Mouse (Mus musculus) embryonic stem cell, embryonic (primary cell): ENCODE data around the gene Cga.

Source experiments
- CTCF ChIA-PET, 4 experiments: fragments of 300-600 bp in 2 of 4; fragments of 350-600 bp in 2 of 4; sonication (Branson Sonifier 250); formaldehyde crosslinking; loops; one replicate each; lab custom pipeline; 2022; ENCODE audit warnings: inconsistent platforms in 2 of 4; lab: Charles Lee
- POLR2A ChIA-PET, 4 experiments: fragments of 300-600 bp in 2 of 4; fragments of 350-600 bp in 2 of 4; sonication (Branson Sonifier 250); formaldehyde crosslinking; loops; one replicate each; lab custom pipeline; 2022; ENCODE audit warnings: antibody characterized with exemption in 4 of 4, inconsistent platforms in 1 of 4; lab: Charles Lee

Cga gene

DNA sequence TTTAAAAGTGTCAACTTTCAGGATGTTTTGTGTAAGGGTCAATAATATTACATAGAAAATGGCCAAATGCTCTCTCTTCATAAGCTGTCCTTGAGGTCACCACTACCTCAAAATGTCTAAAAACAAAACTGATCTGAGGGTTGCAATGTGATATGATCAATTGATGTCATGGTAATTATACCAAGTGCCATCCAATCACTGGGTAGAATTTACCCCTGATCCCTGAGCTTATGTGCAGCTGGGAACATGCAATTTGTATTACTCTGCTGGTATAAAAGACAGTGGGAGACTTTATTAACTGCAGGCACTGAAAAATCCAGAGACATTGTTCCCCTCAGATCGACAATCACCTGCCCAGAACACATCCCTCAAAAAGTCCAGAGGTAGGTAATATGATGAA, at the start of gene Cga:
Gene Cga, plus strand, starts transcription at position 301 of the 400 bp plus-strand sequence.
- CTCF ChIA-PET = no interaction called here
- POLR2A ChIA-PET = interaction anchor here in 1 of 4 experiments (0.7 to 19.9 kb wide), 3 partner anchors 11 to 192 kb away, joined by 3 to 380 read pairs (median 19); partner anchors contain the start of gene Zfp292

DNA sequence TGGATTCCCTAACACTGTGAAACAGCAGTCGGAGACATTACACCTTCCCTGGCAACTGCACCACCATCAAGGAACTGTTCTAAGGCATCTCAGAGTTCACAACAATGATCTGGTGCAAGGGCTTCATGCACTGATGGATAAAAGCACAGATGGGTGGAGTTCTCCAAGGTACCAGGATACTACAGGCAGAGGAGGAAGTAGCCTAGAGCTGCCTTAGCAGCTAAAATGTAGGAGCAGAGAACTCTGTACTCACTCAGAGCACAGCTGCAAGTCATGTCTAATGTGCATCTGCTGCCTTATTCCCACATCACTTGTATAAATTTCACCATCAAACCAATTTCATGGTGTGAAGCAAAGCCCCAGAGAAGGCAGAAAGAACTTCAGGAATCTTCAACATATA, 49.7 kb upstream of the Cga start:
- POLR2A ChIA-PET = interaction anchor here in 2 of 4 experiments (0.6 to 5.9 kb wide), 8 partner anchors 10 to 1690 kb away, joined by 3 to 62 read pairs (median 4); partner anchors contain the start of gene Zfp292 (in 1 of the 2)
- CTCF ChIA-PET = interaction anchor here in 1 of 4 experiments (1.9 kb wide), 1 partner anchor 11 kb away, joined by 6 read pairs; no protein-coding TSS in a partner anchor

DNA sequence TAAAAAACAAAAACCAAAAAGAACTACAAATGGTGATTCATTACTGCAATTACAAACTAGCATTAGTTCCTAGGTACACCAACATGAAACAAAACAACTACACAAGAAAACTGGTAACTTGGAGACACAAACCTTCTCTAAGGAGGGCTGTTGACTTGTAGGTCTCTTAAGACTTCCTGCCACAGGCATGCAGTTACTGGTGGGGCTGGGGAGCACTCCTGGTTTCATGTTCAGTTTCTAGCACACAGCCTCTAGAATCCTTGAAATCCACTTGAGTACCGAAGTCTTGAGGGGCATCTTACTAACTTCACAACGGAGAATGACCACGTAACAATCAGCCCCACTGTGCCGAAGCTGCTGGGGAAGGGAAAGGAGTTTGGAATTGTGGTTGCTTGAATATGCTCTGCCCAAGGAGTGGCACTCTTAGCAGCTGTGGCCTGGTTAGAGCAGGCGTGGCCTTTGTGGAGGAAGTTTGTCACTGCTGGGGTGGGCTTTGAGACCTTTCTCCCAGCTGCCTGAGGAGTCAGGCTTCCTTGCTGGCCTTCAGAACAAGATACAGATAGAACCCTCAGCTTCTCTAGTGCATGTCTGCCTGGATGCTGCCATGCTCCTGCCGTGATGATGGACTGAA, 45.8 kb upstream of the Cga start:
- POLR2A ChIA-PET = interaction anchor here in 3 of 4 experiments (0.6 to 5.9 kb wide), 20 partner anchors 8 to 146 kb away, joined by 3 to 62 read pairs (median 4); partner anchors contain the start of gene Zfp292 (in 2 of the 3)
- CTCF ChIA-PET = interaction anchor here in 2 of 4 experiments (0.5 to 1.1 kb wide), 3 partner anchors 15 to 75 kb away, joined by 3 to 15 read pairs (median 3); no protein-coding TSS in a partner anchor

DNA sequence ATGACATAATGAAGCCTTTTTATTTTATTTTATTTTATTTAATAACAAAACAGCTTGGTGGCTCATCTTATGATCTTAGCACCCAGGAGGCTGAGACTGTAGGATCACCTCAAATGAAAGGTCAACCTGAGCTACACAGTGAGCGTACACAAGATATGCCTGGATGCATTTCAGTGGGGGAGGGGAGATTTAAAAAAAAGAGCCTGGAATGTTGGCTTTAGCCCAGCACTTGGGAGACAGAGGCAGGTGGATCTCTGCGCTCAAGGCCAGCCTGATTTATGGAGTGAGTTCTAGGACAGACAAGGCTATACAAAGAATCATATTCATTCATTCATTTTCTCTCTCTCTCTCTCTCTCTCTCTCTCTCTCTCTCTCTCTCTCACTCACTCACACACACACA, 43.4 kb upstream of the Cga start:
- ChIA-PET CTCF (no interaction called here), POLR2A (interaction anchor here in 3 of 4 experiments (0.6 to 2.4 kb wide), 7 partner anchors 12 to 72 kb away, joined by 3 to 6 read pairs (median 4); partner anchors contain the start of gene Smim8 (in 1 of the 3))

DNA sequence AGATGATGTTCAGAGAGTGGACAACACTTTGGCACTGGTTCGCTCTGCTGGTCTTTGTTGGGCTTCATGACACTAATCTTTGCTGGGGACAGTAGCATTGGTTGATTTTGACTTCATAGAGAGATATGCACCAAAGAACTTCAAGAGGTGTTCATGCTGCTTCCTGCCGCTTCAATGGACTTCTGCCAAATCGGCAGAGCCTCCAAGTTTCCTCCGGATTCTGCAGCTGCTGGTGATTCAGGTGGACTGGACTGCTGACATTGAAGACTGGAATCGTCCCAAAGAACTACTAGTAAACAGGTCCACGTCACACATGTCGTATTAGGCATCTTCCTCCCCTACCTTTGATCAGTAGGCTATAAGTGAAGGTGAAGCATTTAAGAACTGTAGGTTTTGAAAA, 41.5 kb upstream of the Cga start:
- CTCF ChIA-PET = no interaction called here
- POLR2A ChIA-PET = interaction anchor here in 2 of 4 experiments (0.8 to 1.5 kb wide), 6 partner anchors 10 to 75 kb away, joined by 3 to 4 read pairs (median 3); no protein-coding TSS in a partner anchor

DNA sequence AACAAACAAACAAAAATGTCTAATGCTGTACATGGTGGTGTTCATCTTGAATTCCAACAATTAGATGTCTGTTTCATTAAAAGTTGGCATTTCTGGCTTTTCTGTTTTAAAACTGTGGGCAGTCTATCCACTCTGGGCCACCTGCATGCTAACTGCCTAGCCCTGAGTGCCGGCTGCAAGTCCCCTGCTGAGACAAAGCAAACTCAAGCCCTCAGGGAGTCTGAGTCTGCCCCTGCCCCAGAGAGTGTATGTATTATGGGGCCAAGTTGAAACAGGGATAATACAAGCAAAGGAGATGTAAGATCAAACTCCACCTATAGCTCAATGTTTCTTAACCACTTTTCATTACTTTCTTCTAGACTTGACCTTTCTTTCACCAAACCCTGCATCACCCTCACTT, 37.6 kb upstream of the Cga start:
- CTCF ChIA-PET = no interaction called here
- POLR2A ChIA-PET = interaction anchor here in 1 of 4 experiments (1.1 to 9.1 kb wide), 4 partner anchors 10 to 19 kb away, joined by 4 to 62 read pairs (median 6); no protein-coding TSS in a partner anchor

DNA sequence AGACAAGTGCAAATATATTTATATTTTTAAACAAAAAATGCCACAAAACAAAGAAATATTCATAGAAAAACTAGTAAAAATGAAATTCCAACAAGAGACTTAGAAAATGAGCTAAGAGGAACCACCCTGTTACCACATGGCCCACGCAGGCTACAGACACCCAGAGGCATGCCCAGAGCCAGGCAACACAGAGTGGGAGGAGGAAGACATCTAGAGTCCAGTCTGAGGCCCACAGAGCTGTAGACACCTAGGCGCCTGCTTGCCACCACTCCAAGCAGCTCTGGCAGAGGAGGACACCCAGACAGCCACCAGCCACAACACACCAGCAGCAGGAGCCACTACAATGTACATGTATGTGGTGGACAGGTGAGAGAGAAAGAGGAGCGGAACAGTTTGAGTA, 34.7 kb upstream of the Cga start:
- ChIA-PET CTCF (interaction anchor here in 2 of 4 experiments (0.5 to 0.6 kb wide), 2 partner anchors 17 to 65 kb away, joined by 3 to 5 read pairs; no protein-coding TSS in a partner anchor), POLR2A (interaction anchor here in 3 of 4 experiments (0.6 to 9.1 kb wide), 10 partner anchors 11 to 106 kb away, joined by 3 to 66 read pairs (median 4); no protein-coding TSS in a partner anchor)

DNA sequence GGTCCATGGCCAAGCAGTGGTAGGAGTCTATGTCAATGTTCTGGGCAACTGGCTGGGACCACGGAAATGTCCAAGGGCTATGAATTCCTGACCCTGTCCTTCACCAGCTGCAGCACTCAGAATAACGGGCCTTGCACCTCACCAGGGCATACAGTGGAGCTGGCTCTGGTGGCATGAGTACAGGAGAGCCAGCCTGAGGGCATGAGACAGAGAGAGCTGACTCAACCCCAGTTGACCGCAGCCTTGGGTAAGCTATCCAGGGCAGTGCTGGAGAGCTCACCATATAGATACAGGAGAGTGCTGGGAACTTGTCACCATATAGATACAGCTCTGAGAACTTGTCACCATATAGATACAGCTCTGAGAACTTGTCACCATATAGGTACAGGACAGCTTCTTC, 34.2 kb upstream of the Cga start:
- CTCF ChIA-PET = interaction anchor here in 2 of 4 experiments (0.5 to 0.6 kb wide), 2 partner anchors 17 to 65 kb away, joined by 3 to 5 read pairs; no protein-coding TSS in a partner anchor
- POLR2A ChIA-PET = interaction anchor here in 2 of 4 experiments (0.6 to 9.1 kb wide), 11 partner anchors 11 to 52 kb away, joined by 3 to 66 read pairs (median 4); no protein-coding TSS in a partner anchor

DNA sequence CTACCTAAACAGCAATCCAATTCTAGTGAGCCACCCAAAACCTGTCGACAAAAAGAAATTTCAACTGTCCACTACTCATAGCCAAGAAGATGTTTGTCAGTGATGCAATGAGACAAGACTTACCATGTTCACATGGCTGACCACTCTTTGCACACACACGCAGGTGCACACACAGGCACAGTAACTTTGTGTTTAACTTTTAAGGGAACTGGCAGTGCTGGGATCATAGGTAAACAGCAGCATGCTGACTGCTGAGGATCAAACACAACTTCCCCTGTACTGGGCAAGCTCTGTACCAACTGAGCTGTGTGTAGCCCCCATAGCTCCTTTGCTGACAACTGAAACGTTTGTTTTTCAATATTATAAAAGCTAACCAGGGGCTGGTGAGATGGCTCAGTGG, 32.1 kb upstream of the Cga start:
- CTCF ChIA-PET = interaction anchor here in 2 of 4 experiments (0.7 to 1.5 kb wide), 4 partner anchors 8 to 61 kb away, joined by 3 to 5 read pairs (median 4); no protein-coding TSS in a partner anchor
- POLR2A ChIA-PET = interaction anchor here in 2 of 4 experiments (0.6 to 9.1 kb wide), 13 partner anchors 8 to 90 kb away, joined by 3 to 66 read pairs (median 5); partner anchors contain the start of gene Zfp292 (in 1 of the 2)

DNA sequence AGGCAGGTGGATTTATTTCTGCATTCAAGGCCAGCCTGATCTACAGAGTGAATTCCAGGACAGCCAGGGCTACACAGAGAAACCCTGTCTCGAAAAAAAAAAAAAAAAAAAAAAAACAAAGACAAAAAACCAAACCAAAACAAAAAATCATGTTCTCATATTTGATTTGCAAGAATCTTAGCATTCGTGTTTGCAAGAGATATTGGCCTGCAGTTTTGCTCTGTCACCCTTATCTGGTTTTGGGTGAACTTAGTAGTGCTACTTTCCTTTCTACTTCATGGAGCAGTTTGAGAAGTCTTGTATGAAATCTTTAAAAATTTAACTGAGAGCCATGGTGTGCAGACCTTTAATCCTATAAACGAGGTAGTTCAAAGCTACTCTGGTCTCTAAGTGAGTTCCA, 23.8 kb upstream of the Cga start:
- POLR2A ChIA-PET = interaction anchor here (0.6 to 7.8 kb wide), 11 partner anchors 9 to 312 kb away, joined by 3 to 58 read pairs (median 4); partner anchors contain the start of gene Zfp292 (in 1 of the 4)
- CTCF ChIA-PET = no interaction called here

DNA sequence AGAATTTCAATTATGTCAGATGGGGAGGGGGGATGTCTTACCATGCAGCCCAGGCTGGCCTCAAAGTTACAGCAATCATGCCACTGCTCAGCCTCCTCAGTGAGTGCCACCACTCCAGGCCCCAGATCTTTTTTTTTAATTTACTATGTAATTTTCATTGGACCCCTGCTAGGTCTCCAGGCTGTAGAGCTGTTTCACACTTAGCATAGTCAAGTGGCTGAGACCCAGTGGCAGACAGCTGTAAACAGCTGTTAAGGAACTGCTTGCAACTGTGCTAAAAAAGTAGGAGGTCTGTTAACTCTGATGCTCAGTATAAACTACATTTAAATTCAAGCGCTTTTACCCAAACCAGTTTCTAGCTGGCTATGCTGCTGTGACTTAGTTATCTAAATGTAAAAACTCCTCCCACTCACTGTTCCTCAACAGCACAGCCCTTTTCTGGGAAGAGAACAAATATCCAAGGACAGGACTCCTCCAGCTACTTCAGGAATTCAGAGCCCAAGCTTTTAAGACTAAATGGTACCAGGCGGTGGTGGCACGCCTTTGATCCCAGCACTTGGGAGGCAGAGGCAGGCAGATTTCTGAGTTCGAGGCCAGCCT, 20.6 kb upstream of the Cga start:
- CTCF ChIA-PET = interaction anchor here in 3 of 4 experiments (0.6 to 0.9 kb wide), 7 partner anchors 9 to 246 kb away, joined by 3 to 8 read pairs (median 3); partner anchors contain the start of gene Zfp292 (in 1 of the 3)

DNA sequence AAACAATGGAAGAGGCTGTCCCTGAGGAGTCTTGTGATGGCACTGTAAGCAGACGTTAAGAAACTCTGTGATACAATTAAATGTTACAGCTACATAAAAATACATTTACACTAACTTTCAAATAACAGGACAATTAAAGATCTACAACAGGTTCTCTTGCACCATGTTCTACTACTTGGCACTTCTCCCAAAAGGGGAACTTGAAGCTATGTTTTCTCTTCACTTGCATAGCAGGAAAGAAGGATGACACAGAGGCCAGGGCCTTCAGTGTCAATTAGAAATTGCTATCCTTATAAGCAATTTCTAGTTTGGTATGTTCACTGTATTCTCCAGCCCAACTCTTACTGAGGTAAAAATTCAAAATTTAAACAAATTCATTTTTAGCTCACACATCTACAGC, 19.3 kb upstream of the Cga start:
- ChIA-PET POLR2A (interaction anchor here in 2 of 4 experiments (0.5 to 7.8 kb wide), 22 partner anchors 9 to 436 kb away, joined by 3 to 80 read pairs (median 5); partner anchors contain the start of gene Zfp292 (in 2 of the 2)), CTCF (no interaction called here)

More for the DNA sequence above, 20.6 kb upstream of the Cga start:
- POLR2A ChIA-PET = interaction anchor here (0.6 to 7.8 kb wide), 40 partner anchors 8 to 261 kb away, joined by 3 to 80 read pairs (median 6); partner anchors contain the start of genes Zfp292 (in 3 of the 4) and Smim8 (in 1 of the 4)

DNA sequence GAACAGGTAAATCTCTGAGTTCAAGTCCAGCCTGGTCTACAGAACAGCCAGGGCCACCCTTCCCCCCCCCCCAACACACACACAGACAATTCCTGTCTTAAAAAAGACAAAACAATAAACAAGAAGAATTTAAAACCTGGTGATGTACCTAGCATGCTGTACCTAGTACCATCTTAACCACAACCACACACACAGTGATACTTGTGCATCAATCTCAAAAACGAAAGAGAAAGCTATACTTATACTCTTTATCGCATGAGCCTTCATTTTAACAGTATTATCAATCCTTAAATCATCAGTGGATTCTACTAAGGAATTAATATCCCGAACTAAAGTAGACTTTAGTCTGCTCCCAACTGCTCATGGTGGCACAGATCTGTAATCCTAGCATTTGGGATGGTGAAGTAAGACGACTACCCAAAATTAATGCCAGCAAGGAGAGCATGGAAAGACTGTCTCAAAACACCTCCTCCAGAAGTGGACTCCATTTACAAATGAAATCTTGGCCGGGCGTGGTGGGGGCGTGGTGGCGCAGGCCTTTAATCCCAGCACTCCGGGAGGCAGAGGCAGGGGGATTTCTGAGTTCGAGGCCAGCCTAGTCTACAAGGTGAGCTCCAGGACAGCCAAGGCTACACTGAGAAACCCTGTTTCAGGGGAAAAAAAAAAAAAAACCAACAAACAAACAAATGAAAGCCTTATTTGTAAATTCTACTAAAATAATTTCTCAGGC, 12.5 kb upstream of the Cga start:
- ChIA-PET CTCF (no interaction called here), POLR2A (interaction anchor here (0.5 to 19.9 kb wide), 17 partner anchors 7 to 79 kb away, joined by 3 to 380 read pairs (median 5); partner anchors contain the start of gene Cga (in 1 of the 4))

DNA sequence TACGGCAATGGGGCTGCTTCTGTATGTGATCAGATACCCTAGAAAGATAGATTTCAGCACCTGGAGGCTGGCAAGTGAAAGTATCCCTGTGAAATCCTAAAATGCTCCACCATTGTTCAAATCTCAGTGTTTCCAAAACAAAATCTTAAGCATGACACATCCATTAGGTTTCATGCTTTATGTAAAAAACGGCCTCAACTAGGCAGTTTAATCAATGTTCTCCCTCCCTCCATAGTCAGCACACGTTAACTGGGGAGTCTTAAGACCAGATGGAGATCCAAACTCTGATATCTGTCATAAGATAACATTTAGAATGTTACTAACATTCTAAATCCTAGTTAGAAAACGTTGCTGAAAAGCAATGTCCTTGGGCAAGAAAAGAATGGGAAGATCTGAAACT, 11.7 kb upstream of the Cga start:
- ChIA-PET POLR2A (interaction anchor here in 3 of 4 experiments (0.7 to 19.9 kb wide), 22 partner anchors 7 to 276 kb away, joined by 3 to 380 read pairs (median 5); partner anchors contain the start of genes Cga (in 1 of the 3) and Smim8 (in 1 of the 3)), CTCF (interaction anchor here in 2 of 4 experiments (0.7 to 1.1 kb wide), 2 partner anchors 9 to 48 kb away, joined by 3 to 5 read pairs; no protein-coding TSS in a partner anchor)

DNA sequence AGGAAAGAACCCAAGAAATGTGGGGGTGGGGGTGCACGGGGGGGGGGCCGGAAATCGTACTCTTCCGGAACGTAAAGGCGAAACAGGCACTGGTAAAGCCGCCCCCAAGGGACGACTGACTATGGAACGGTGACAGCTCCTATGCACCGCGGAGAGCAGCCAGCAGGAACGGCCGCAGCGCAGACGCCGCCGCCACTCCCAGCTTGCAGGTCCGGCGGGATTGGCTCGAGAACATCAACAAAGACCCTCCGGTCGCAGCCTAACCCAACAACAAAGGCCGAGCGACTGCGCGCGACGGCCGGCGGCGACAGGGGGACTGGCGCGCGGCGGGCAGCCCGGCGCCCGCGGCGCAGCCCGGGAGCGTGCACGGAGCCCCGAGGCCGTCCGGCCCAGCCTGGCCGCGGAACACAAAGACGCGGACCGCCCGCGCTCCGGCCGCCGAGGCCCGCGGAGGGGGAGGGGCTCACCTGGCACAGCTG, 11.2 kb upstream of the Cga start:
- CTCF ChIA-PET = interaction anchor here in 2 of 4 experiments (0.7 to 1.1 kb wide), 2 partner anchors 9 to 49 kb away, joined by 3 to 5 read pairs; no protein-coding TSS in a partner anchor

DNA sequence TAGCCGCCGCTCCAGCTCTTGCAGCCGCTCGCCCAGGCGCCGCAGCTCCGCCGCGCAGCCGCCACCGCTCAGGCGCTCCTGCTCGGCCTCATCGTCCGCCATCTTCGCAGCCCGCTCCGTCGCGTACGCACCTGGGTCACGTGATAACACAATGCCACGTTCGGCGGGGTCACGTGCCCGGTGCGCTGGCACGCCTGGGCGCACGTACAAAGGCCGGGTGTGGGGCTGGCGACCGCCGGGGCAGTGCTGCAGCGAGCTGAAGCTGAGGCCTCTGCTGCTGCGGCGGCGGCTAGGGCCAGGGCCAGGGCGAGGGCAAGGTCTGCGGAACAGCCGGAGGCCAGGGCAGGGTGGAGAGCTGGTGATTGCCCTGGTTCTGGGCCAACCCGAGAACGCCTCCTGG, 10.8 kb upstream of the Cga start, which contains the start of gene Zfp292:
Gene Zfp292, minus strand, starts transcription at position 143 of the 400 bp plus-strand sequence.
- ChIA-PET POLR2A (interaction anchor here (0.5 to 19.9 kb wide), 39 partner anchors 8 to 1242 kb away, joined by 3 to 380 read pairs (median 4); partner anchors contain the start of genes Cga (in 1 of the 4) and Smim8 (in 1 of the 4)), CTCF (interaction anchor here in 2 of 4 experiments (0.7 to 1.1 kb wide), 2 partner anchors 10 to 49 kb away, joined by 3 to 5 read pairs; no protein-coding TSS in a partner anchor)

More for the DNA sequence above, 11.2 kb upstream of the Cga start:
- POLR2A ChIA-PET = interaction anchor here in 3 of 4 experiments (0.6 to 19.9 kb wide), 29 partner anchors 8 to 276 kb away, joined by 3 to 380 read pairs (median 4); partner anchors contain the start of genes Cga (in 1 of the 3) and Smim8 (in 1 of the 3)
